Mouse (Mus musculus) neutrophil, adult 5-6 weeks (primary cell): ENCODE results near the gene Nid2. TPM values are rescaled to one million over a fixed set of nuclear protein-coding genes. Genes with fewer than 3 reads are reported as not detected.

Experiments used
- ATAC-seq: fragments of 151-379, 151-347 bp; 2 replicates; pipeline ENCODE4 v1.8.0; 2017; ENCODE audit warnings: mild to moderate bottlenecking, moderate TSS enrichment; ENCODE audit not compliant: insufficient number of reproducible peaks, poor library complexity, low FRiP score, severe bottlenecking; ENCODE audit errors: extremely low read depth
- total RNA-seq: library from RNA; stranded (forward); fragments of 200-1000 nt; gene quantifications from 2 replicates; pipeline ENCODE4 v1.2.3, GENCODE M21; 2017

The Nid2 gene
- total RNA-seq, 1 experiment from 2014 or later, result not detected

- no peak for ATAC-seq
These were observed 23.1 kb downstream of the Nid2 start for GRCm38 (mm10) chr14:19774036-19774628.

DNA sequence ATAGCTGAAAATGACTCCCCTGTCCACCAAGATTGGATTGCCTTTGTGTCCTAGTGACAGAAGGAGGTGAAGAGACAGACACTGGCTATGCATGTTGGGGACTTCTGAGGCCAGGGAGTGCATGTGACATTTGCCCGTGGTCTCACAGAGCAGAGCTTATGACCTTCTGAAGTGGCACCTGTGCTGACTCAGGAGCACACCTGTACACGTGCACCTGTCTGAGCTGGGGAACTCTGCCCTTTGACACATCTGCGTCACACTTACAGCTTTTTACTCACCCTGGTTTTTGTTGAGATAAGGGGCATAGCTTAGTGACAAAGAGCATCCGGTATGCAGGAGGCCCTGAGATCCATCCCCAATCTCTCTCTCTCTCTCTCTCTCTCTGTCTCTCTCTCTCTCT, 24.4 kb downstream of the Nid2 start:
- no peak for ATAC-seq

DNA sequence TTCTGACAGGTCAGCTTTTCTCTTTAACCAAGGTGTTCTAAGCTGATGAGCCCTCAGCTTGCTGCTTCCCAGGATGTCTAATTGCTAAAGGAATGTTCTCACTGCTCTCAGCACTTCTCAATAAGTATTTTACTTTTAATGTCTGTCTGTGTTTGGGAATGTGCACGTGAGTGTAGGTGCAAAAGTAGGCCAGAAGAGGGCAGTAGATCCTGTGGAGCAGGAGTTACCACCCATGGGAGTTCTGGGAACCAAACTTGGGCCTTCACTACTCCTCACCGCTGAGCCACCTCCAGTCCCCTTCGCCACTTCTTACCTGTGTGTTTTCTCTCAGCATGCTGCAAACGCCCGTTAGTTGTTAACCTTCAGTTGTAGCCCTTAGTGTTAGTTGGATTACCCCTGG, 25.1 kb downstream of the Nid2 start:
- ATAC-seq, result no peak

GRCm38 (mm10) chr14:19776890-19777289, 25.8 kb downstream of the Nid2 start:
- ATAC-seq, result no peak

GRCm38 (mm10) chr14:19777365-19777764, 26.3 kb downstream of the Nid2 start:
- no peak for ATAC-seq

DNA sequence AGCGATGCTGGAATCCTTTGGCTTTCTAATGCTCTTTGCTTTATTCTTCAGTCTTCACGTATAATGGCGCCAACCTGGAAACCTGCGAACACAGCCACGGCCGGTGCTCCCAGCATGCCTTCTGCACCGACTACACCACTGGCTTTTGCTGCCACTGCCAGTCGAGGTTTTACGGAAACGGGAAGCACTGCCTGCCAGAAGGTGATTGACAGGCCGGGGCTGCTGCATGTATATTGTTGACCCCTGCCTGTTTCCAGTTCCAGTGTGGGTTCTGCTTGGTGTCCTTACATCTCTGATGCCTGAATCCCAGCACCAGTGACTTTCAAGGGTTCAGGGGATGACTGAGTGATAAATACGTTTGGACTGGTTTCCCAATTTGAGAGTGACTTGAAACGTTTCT, 26.9 kb downstream of the Nid2 start:
- no peak for ATAC-seq

GRCm38 (mm10) chr14:19785797-19786588, 34.9 kb downstream of the Nid2 start:
- no peak for ATAC-seq

- no peak for ATAC-seq
These were observed 37.4 kb downstream of the Nid2 start for GRCm38 (mm10) chr14:19788443-19788842.

- no peak for ATAC-seq
These were observed 43.8 kb downstream of the Nid2 start for GRCm38 (mm10) chr14:19794881-19795280.

DNA sequence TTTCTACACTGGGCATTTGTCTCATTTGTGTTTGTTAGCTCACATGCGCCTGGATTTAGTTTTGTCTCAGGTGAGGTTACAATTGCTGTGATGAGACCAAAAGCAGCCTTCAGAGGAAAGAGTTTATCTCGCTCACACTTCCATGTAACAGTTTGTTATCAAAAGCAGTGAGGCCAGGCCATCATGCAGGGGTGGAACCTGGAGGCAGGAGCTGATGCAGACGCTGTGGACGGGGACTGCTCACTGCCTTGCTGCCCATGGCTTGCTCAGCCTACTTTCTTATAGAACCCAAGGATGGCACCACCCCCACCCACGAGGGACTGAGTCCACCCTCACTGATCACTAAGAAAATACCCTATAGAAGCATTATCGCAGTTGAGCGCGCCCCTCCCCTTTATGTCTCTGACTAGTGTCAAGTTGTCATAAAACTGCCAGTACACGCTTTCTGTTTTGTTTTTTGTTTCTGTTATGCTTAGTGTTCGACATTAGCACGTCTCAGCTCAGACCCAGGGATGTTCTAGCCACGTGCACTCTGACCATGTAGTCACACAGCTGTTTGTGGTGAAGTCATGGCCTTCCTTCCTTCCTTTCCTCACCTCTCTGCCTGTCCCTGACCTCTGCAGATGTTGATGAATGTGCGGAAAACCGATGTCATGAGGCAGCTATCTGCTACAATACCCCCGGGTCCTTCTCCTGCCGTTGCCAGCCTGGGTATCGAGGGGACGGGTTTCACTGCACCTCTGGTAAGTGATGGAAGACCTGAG, 45.7 kb downstream of the Nid2 start:
- ATAC-seq, result no peak

GRCm38 (mm10) chr14:19800485-19800884, 49.4 kb downstream of the Nid2 start:
- ATAC-seq, result no peak

DNA sequence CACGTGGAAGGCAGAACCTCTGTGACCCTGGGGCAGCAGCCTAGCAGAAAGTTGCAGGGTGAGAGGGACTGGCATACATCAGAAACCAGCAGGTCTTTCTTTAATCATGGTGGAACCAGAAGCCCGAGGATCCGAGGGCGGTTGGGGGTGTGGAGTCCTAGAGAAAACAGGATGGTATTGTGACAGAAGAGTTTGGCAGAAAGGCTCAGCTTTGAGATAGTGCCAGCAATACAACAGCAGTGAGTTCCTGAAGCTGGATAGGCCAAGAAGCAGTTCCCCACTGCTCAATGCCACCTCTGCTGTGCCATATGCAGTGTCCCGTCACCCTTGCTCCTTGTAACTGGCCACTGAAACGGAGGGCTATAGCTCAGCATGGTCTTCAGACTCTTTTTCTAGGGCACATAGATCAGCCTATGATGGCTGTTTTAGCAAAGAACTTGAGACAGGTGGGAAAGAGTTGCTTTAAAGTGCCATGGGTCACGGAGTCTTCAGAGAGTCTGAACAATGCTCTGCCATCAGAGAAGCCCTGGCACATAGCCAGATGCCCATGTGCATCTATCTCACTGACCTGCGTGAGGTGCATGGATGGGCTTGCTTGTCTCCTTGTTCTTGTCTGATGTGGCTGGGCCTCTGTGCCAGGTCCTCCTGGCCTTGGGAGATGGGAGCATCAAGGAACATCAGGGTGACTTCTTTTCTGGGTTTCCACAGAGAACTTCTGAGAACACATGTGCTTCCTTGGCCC, 50.6 kb downstream of the Nid2 start:
- no peak for ATAC-seq

DNA sequence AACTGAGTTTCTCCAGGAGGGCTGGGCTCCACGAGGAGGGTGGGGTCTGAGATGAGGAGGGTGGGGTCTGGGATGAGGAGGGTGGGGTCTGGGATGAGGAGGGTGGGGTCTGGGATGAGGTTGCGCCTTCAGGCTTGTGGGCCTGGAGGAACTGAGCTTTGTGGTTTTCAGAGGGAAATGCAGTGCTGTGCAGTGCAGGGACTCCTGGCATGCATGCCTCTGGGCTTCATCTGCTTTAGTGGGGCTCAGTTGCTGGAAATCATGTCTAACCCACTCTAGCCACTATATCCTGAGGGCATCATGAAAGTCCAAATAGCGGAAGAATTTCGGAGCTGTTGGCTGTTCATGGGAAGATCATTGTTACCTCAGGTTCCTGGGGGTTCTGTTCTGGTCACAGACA, 52.2 kb downstream of the Nid2 start:
- ATAC-seq, result no peak

- ATAC-seq, result no peak
These were observed 52.6 kb downstream of the Nid2 start for GRCm38 (mm10) chr14:19803623-19804022.

- no peak for ATAC-seq
These were observed 56.3 kb downstream of the Nid2 start for GRCm38 (mm10) chr14:19807339-19807738.

DNA sequence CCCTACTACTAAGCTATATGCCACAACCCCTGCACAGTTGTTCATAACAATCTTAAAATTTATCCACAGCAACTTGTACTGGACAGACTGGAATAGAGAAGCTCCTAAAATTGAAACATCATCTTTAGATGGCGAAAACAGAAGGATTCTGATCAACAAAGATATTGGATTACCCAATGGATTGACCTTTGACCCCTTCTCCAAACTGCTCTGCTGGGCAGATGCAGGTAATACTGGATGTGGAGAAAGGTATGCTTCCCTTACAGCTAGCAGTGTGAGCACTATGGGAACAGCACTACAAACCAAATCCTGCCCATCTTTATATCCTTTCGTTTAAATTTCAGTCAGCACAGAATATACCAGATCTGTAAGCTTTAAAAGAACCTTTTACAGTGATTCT, 56.8 kb downstream of the Nid2 start:
- no peak for ATAC-seq

GRCm38 (mm10) chr14:19809934-19810333, 58.9 kb downstream of the Nid2 start:
- ATAC-seq, result no peak

DNA sequence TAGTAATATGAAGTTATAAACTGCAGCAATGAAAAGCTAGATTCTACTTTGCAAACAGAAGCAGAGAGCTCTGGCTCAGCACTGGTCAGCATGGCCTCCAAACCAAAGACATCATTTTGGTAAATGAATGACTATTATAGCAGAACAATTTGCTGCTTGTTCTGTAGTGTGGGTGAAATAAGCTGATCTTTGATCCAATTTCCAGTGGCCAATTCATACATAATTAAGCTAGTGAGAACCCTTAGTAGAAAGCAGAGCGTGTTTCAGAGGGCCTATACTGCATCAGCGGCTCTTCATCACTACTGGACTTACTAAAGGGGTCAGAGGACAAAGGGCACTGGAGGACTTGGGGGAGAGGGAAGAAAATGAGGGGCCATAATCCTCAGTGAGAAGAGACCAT, 62.0 kb downstream of the Nid2 start:
- no peak for ATAC-seq

GRCm38 (mm10) chr14:19817949-19818348, 66.9 kb downstream of the Nid2 start:
- ATAC-seq, result peak; percentile 73
